Mouse (Mus musculus) MEL (cell line): Measurements from ENCODE around the gene Cox4i2. TPM values are rescaled to one million over a fixed set of nuclear protein-coding genes. Genes with fewer than 3 reads are reported as not detected.

Experiments used
- DNase-seq: peaks from one replicate; pipeline ENCODE4 v3.0.0; 2011; ENCODE audit warnings: low read depth, low spot score
- H3K27ac ChIP-seq: 2 replicates; pipeline ENCODE4 v1.5.1; 2012; ENCODE audit warnings: low read depth, mild to moderate bottlenecking, control low read depth, low read length, moderate library complexity; ENCODE audit not compliant: control insufficient read depth
- H3K27me3 ChIP-seq, 2 experiments: fragments of 150-350 bp in 1 of 2; sonication (generic) in 1 of 2; 2 replicates each; pipeline ENCODE4 v1.6.1; 2012; ENCODE audit warnings: low read length in 2 of 2, mild to moderate bottlenecking in 2 of 2, improper control_type of control experiment in 1 of 2, moderate library complexity in 1 of 2; ENCODE audit not compliant: insufficient read depth in 2 of 2, control insufficient read depth in 1 of 2
- H3K36me3 ChIP-seq, 2 experiments: 2 replicates each; pipeline ENCODE4 v1.6.1; 2012 to 2014; ENCODE audit warnings: low read length in 2 of 2, improper control_type of control experiment in 1 of 2, inconsistent platforms in 1 of 2, mild to moderate bottlenecking in 1 of 2; ENCODE audit not compliant: insufficient read depth in 2 of 2, control insufficient read depth in 1 of 2
- H3K4me1 ChIP-seq, 2 experiments: fragments of 150-350 bp in 1 of 2; sonication (generic) in 1 of 2; 2 replicates each; pipeline ENCODE4 v1.6.1; 2012; ENCODE audit warnings: low read length in 2 of 2, improper control_type of control experiment in 1 of 2, mild to moderate bottlenecking in 1 of 2; ENCODE audit not compliant: insufficient read depth in 2 of 2, control insufficient read depth in 1 of 2
- H3K4me3 ChIP-seq, 2 experiments: fragments of 150-350 bp in 1 of 2; sonication (generic) in 1 of 2; 2 replicates each; pipeline ENCODE4 v1.5.1; 2012; ENCODE audit warnings: low read depth in 2 of 2, low read length in 2 of 2, mild to moderate bottlenecking in 2 of 2, moderate library complexity in 2 of 2, control low read depth in 1 of 2, improper control_type of control experiment in 1 of 2; ENCODE audit not compliant: control insufficient read depth in 1 of 2, insufficient read depth in 1 of 2
- H3K79me2 ChIP-seq: 2 replicates; pipeline ENCODE4 v1.6.1; 2012; ENCODE audit warnings: mild to moderate bottlenecking, low read length, moderate library complexity; ENCODE audit not compliant: control insufficient read depth, poor library complexity, insufficient read depth
- H3K9ac ChIP-seq: 2 replicates; pipeline ENCODE4 v1.6.1; 2012; ENCODE audit warnings: low read depth, mild to moderate bottlenecking, control low read depth, low read length, moderate library complexity; ENCODE audit not compliant: control insufficient read depth, poor library complexity, severe bottlenecking
- H3K9me3 ChIP-seq: fragments of 150-350 bp; sonication (generic); replicated peaks from 2 replicates; pipeline ENCODE4 v1.6.1; 2012; ENCODE audit warnings: mild to moderate bottlenecking, low read length, improper control_type of control experiment, moderate library complexity; ENCODE audit not compliant: insufficient read depth
- BHLHE40 ChIP-seq: IDR thresholded peaks from 2 replicates; pipeline ENCODE4 v1.6.1; 2012; ENCODE audit warnings: low read depth, mild to moderate bottlenecking, inconsistent platforms, low read length, improper control_type of control experiment, borderline replicate concordance
- CHD1 ChIP-seq: IDR thresholded peaks from 2 replicates; pipeline ENCODE4 v1.6.1; 2012; ENCODE audit warnings: low read depth, mild to moderate bottlenecking, inconsistent platforms, low read length, improper control_type of control experiment
- ETS1 ChIP-seq: IDR thresholded peaks from 2 replicates; pipeline ENCODE4 v1.6.1; 2012; ENCODE audit warnings: low read depth, mild to moderate bottlenecking, inconsistent platforms, low read length, improper control_type of control experiment, moderate library complexity
- GABPA ChIP-seq: IDR thresholded peaks from 2 replicates; pipeline ENCODE4 v1.6.1; 2012; ENCODE audit warnings: low read depth, mild to moderate bottlenecking, inconsistent platforms, low read length, improper control_type of control experiment, moderate library complexity
- GATA1 ChIP-seq: IDR thresholded peaks from 2 replicates; pipeline ENCODE4 v1.6.1; 2011; ENCODE audit warnings: low read depth, low read length, improper control_type of control experiment
- JUND ChIP-seq: IDR thresholded peaks from 2 replicates; pipeline ENCODE4 v1.6.1; 2011; ENCODE audit warnings: low read depth, mild to moderate bottlenecking, improper control_type of control experiment, low read length
- KAT2A ChIP-seq: conservative IDR thresholded peaks from 2 replicates; pipeline ENCODE4 v1.6.1; 2012; ENCODE audit warnings: low read depth, low read length, improper control_type of control experiment, inconsistent platforms
- MAX ChIP-seq: IDR thresholded peaks from 2 replicates; pipeline ENCODE4 v1.6.1; 2011; ENCODE audit warnings: low read length, improper control_type of control experiment
- MAZ ChIP-seq: IDR thresholded peaks from 2 replicates; pipeline ENCODE4 v1.6.1; 2012; ENCODE audit warnings: low read depth, mild to moderate bottlenecking, inconsistent platforms, low read length, improper control_type of control experiment
- MYC ChIP-seq: IDR thresholded peaks from 2 replicates; pipeline ENCODE4 v1.6.1; 2011; ENCODE audit warnings: low read depth, mild to moderate bottlenecking, low read length, improper control_type of control experiment, moderate library complexity
- NELFE ChIP-seq: IDR thresholded peaks from 2 replicates; pipeline ENCODE4 v1.6.1; 2011; ENCODE audit warnings: low read depth, low read length, improper control_type of control experiment
- NRF1 ChIP-seq: IDR thresholded peaks from 2 replicates; pipeline ENCODE4 v1.6.1; 2014; ENCODE audit warnings: low read depth, mild to moderate bottlenecking, inconsistent platforms, low read length, improper control_type of control experiment, moderate library complexity; ENCODE audit not compliant: poor library complexity, insufficient read depth, severe bottlenecking
- POLR2A ChIP-seq, 2 experiments: IDR thresholded peaks; 2 replicates each; pipeline ENCODE4 v1.6.1; 2011 to 2012; ENCODE audit warnings: low read length in 2 of 2, mild to moderate bottlenecking in 2 of 2, control low read depth in 1 of 2, improper control_type of control experiment in 1 of 2, low read depth in 1 of 2, moderate library complexity in 1 of 2; ENCODE audit not compliant: control insufficient read depth in 1 of 2, insufficient read depth in 1 of 2, poor library complexity in 1 of 2
- POLR2AphosphoS5 ChIP-seq: IDR thresholded peaks from 2 replicates; pipeline ENCODE4 v1.6.1; 2012; ENCODE audit warnings: low read depth, borderline replicate concordance, mild to moderate bottlenecking, inconsistent platforms, low read length, moderate library complexity, mixed read lengths
- RCOR1 ChIP-seq: IDR thresholded peaks from 2 replicates; pipeline ENCODE4 v1.6.1; 2012; ENCODE audit warnings: low read depth, mild to moderate bottlenecking, inconsistent platforms, low read length, improper control_type of control experiment
- SIN3A ChIP-seq: IDR thresholded peaks from 2 replicates; pipeline ENCODE4 v1.6.1; 2012; ENCODE audit warnings: low read length, improper control_type of control experiment, inconsistent platforms
- TCF12 ChIP-seq: IDR thresholded peaks from 2 replicates; pipeline ENCODE4 v1.6.1; 2014; ENCODE audit warnings: low read depth, mild to moderate bottlenecking, inconsistent platforms, low read length, improper control_type of control experiment, moderate library complexity
- UBTF ChIP-seq: IDR thresholded peaks from 2 replicates; pipeline ENCODE4 v1.6.1; 2012; ENCODE audit warnings: low read depth, mild to moderate bottlenecking, inconsistent platforms, low read length, improper control_type of control experiment, moderate library complexity, borderline replicate concordance; ENCODE audit not compliant: insufficient read depth
- USF2 ChIP-seq, 2 experiments: IDR thresholded peaks; 2 replicates each; pipeline ENCODE4 v1.6.1; 2011 to 2012; ENCODE audit warnings: improper control_type of control experiment in 2 of 2, low read length in 2 of 2, borderline replicate concordance in 1 of 2, inconsistent platforms in 1 of 2, low read depth in 1 of 2, mild to moderate bottlenecking in 1 of 2; ENCODE audit not compliant: insufficient read depth in 1 of 2
- ZC3H11A ChIP-seq: IDR thresholded peaks from 2 replicates; pipeline ENCODE4 v1.6.1; 2012; ENCODE audit warnings: low read depth, mild to moderate bottlenecking, inconsistent platforms, low read length, improper control_type of control experiment
- ZNF384 ChIP-seq: IDR thresholded peaks from 2 replicates; pipeline ENCODE4 v1.6.1; 2012; ENCODE audit warnings: low read depth, mild to moderate bottlenecking, inconsistent platforms, low read length, improper control_type of control experiment
- polyA plus RNA-seq, 2 experiments: library from polyadenylated mRNA; stranded (reverse) in 1 of 2; unstranded in 1 of 2; fragments of >175 nt in 1 of 2; fragments of >200 nt in 1 of 2; gene quantifications; 2 replicates each; pipeline versions ENCODE4 v1.2.1 to v1.2.4; 2012; ENCODE audit warnings: low replicate concordance in 2 of 2, low read depth in 1 of 2; ENCODE audit not compliant: insufficient read length in 2 of 2, insufficient read depth in 1 of 2, missing spikeins in 1 of 2
- total RNA-seq: library from RNA; depleted of rRNA; stranded (reverse); fragments of 300-350 nt; gene quantifications from 2 replicates; pipeline ENCODE4 v1.2.3, GENCODE M21; 2012

Cox4i2 gene
- total and polyA plus RNA-seq, 3 experiments: 0.17 TPM; not detected in 2

- no peak for TF ChIP-seq UBTF
- TF ChIP-seq BHLHE40: peak; percentile 56; the same call in 1 of the 2 replicates
- TF ChIP-seq MAZ: no peak
- TF ChIP-seq NRF1: no peak
- no peak for TF ChIP-seq ETS1
- TF ChIP-seq GATA1: no peak
- no peak for TF ChIP-seq USF2 (IDR thresholded peaks at IDR 0.05; ENCODE audit: borderline replicate concordance in 1 of 2, insufficient read depth in 1 of 2, low read depth in 1 of 2, low read length in 2 of 2)
- TF ChIP-seq JUND: no peak
- TF ChIP-seq CHD1: no peak
- TF ChIP-seq POLR2AphosphoS5: no peak
- TF ChIP-seq ZC3H11A: no peak
- no peak for TF ChIP-seq NELFE
- peak; percentile 83 for TF ChIP-seq MAX
- TF ChIP-seq TCF12: no peak
- peak; percentile 89 for TF ChIP-seq MYC
- no peak for TF ChIP-seq POLR2A (IDR thresholded peaks at IDR 0.05; ENCODE audit: control insufficient read depth in 1 of 2, insufficient read depth in 1 of 2, low read depth in 1 of 2, low read length in 2 of 2, poor library complexity in 1 of 2)
- TF ChIP-seq GABPA: no peak
- TF ChIP-seq RCOR1: no peak
- no peak for TF ChIP-seq KAT2A
These were observed 9.3 kb downstream of the Cox4i2 start (continued) for GRCm38 (mm10) chr2:152763310-152763709.

- no peaks in the 10 kb centered on the region for H3K9me3 ChIP-seq
- H3K4me3 ChIP-seq: no peak overlapping the region
- H3K27me3 ChIP-seq: no peaks in the 10 kb centered on the region
- H3K27ac ChIP-seq: no peak overlapping the region
- peak; percentile 56 for DNase-seq
- peaks cover 0 to 22% of the 10 kb centered on the region in 2 experiments; a peak in 2 of 4 replicates for H3K36me3 ChIP-seq
- TF ChIP-seq ZNF384 (no peak), TCF12 (no peak), SIN3A (0 out of 2 replicates have a peak, but pooled peaks have one; percentile 1)
- peak overlapping the region; percentile 10 for H3K9ac ChIP-seq
- no peaks in the 10 kb centered on the region for H3K79me2 ChIP-seq
- H3K4me1 ChIP-seq: peaks cover 0 to 38% of the 10 kb centered on the region in 2 experiments; a peak in 3 of 4 replicates
These were observed 10.4 kb downstream of the Cox4i2 start for GRCm38 (mm10) chr2:152764172-152765044.
